Mouse (Mus musculus) testis, adult 2 months (tissue): ENCODE measurements around the gene Zfr. TPM values are rescaled to one million over a fixed set of nuclear protein-coding genes. Genes with fewer than 3 reads are reported as not detected.

Source experiments
- H3K27ac ChIP-seq: fragments of 200-500 bp; 2 replicates; pipeline ENCODE4 v1.5.1; 2012; ENCODE audit warnings: low read depth, low read length; ENCODE audit not compliant: control insufficient read depth, insufficient read depth
- H3K27me3 ChIP-seq: fragments of 200-500 bp; 2 replicates; pipeline ENCODE4 v1.6.1; 2012; ENCODE audit warnings: mild to moderate bottlenecking, low read length, moderate library complexity; ENCODE audit not compliant: control insufficient read depth, insufficient read depth
- H3K36me3 ChIP-seq: fragments of 200-500 bp; 2 replicates; pipeline ENCODE4 v1.6.1; 2012; ENCODE audit warnings: mild to moderate bottlenecking, low read length; ENCODE audit not compliant: control insufficient read depth, insufficient read depth
- H3K4me1 ChIP-seq: fragments of 200-500 bp; 2 replicates; pipeline ENCODE4 v1.6.1; 2012; ENCODE audit warnings: low read length; ENCODE audit not compliant: control insufficient read depth, insufficient read depth
- H3K4me3 ChIP-seq: fragments of 200-500 bp; 2 replicates; pipeline ENCODE4 v1.5.1; 2012; ENCODE audit warnings: low read depth, mild to moderate bottlenecking, low read length, moderate library complexity, mixed read lengths; ENCODE audit not compliant: control insufficient read depth
- CTCF ChIP-seq: fragments of 200-500 bp; IDR thresholded peaks from 2 replicates; pipeline ENCODE4 v1.5.1; 2012; ENCODE audit warnings: low read depth, mild to moderate bottlenecking, inconsistent platforms, low read length, moderate library complexity; ENCODE audit not compliant: control insufficient read depth, insufficient read depth, insufficient replicate concordance
- POLR2A ChIP-seq: fragments of 200-500 bp; IDR thresholded peaks from 2 replicates; pipeline ENCODE4 v1.6.1; 2012; ENCODE audit warnings: low read depth, mild to moderate bottlenecking, inconsistent platforms, low read length, moderate library complexity; ENCODE audit not compliant: control insufficient read depth
- polyA plus RNA-seq: library from polyadenylated mRNA; depleted of rRNA; stranded (reverse); fragments of >200 nt; gene quantifications from 2 replicates; pipeline ENCODE4 v1.2.3, GENCODE M21; 2012

Zfr gene
- polyA plus RNA-seq, 1 experiment: 184 TPM

- H3K27me3 ChIP-seq: no peaks in the 10 kb centered on the region
- TF ChIP-seq POLR2A: no peak
- no peak for TF ChIP-seq CTCF
- H3K27ac ChIP-seq: no peak overlapping the region
- no peaks in the 10 kb centered on the region; the same call in none of the 2 replicates for H3K4me1 ChIP-seq
- no peaks in the 10 kb centered on the region for H3K36me3 ChIP-seq
- no peak overlapping the region for H3K4me3 ChIP-seq
Observed at GRCm38 (mm10) chr15:12218583-12219382, 101.2 kb downstream of the Zfr start.

GRCm38 (mm10) chr15:12221131-12221530 lies 103.5 kb downstream of the Zfr start:
- no peak overlapping the region for H3K4me3 ChIP-seq
- no peak for TF ChIP-seq POLR2A
- no peak for TF ChIP-seq CTCF
- no peaks in the 10 kb centered on the region for H3K27me3 ChIP-seq
- no peaks in the 10 kb centered on the region; the same call in 1 of the 2 replicates for H3K4me1 ChIP-seq
- no peaks in the 10 kb centered on the region for H3K36me3 ChIP-seq
- H3K27ac ChIP-seq: no peak overlapping the region

GRCm38 (mm10) chr15:12222564-12223302 lies 105.1 kb downstream of the Zfr start:
- H3K27me3 ChIP-seq: no peaks in the 10 kb centered on the region
- no peak overlapping the region for H3K27ac ChIP-seq
- H3K4me1 ChIP-seq: peaks cover 2% of the 10 kb centered on the region
- H3K36me3 ChIP-seq: no peaks in the 10 kb centered on the region
- no peak overlapping the region for H3K4me3 ChIP-seq
- TF ChIP-seq CTCF: no peak
- no peak for TF ChIP-seq POLR2A

GRCm38 (mm10) chr15:12223393-12223792 lies 105.8 kb downstream of the Zfr start:
- no peaks in the 10 kb centered on the region for H3K36me3 ChIP-seq
- peaks cover 2% of the 10 kb centered on the region for H3K4me1 ChIP-seq
- no peak overlapping the region for H3K4me3 ChIP-seq
- no peaks in the 10 kb centered on the region for H3K27me3 ChIP-seq
- H3K27ac ChIP-seq: no peak overlapping the region
- TF ChIP-seq POLR2A (no peak), CTCF (no peak)

GRCm38 (mm10) chr15:12224239-12224638 lies 106.6 kb downstream of the Zfr start:
- H3K27ac ChIP-seq: no peak overlapping the region
- H3K4me3 ChIP-seq: no peak overlapping the region
- peaks cover 2% of the 10 kb centered on the region; the same call in 1 of the 2 replicates for H3K4me1 ChIP-seq
- no peak for TF ChIP-seq CTCF
- TF ChIP-seq POLR2A: no peak
- H3K36me3 ChIP-seq: no peaks in the 10 kb centered on the region
- H3K27me3 ChIP-seq: no peaks in the 10 kb centered on the region

GRCm38 (mm10) chr15:12225062-12225461 lies 107.4 kb downstream of the Zfr start:
- Histone ChIP-seq H3K4me1 (peaks cover 2% of the 10 kb centered on the region; the same call in 1 of the 2 replicates), H3K27ac (no peak overlapping the region), H3K36me3 (no peaks in the 10 kb centered on the region), H3K27me3 (no peaks in the 10 kb centered on the region), H3K4me3 (no peak overlapping the region)
- TF ChIP-seq POLR2A: no peak
- TF ChIP-seq CTCF: no peak

DNA sequence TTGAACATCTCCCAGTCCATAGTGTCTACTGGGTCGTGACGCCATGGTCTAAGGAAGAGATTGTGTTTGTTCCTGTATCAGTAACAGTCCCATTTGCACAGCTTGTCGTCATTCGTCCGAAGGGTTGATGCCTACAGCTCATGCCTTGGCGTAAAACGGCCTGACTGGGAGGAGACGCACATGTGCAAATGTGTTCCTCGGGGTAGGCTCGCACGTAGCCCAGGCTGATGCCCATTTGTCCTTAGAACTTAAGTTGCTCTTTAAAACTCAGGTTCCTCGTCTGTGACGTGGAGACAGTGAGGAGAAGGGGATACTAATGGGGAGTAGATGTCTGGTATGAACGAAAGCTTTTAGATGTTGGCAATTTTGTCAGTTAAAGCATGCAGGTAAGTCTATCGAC lies 109.3 kb downstream of the Zfr start:
- Histone ChIP-seq H3K27ac (no peak overlapping the region), H3K4me1 (peaks cover 2% of the 10 kb centered on the region; the same call in 1 of the 2 replicates), H3K4me3 (no peak overlapping the region), H3K27me3 (no peaks in the 10 kb centered on the region), H3K36me3 (no peaks in the 10 kb centered on the region)
- no peak for TF ChIP-seq POLR2A
- TF ChIP-seq CTCF: no peak
